Mouse (Mus musculus) thymus, postnatal 25 days (tissue): ENCODE results near the gene Ddx24.
A peak's percentile ranks its signal among the peaks of the same experiment; 100 is the strongest.

Experiments
- DNase-seq: peaks from one replicate; pipeline ENCODE4 v3.0.0; 2022

The Ddx24 gene

DNA sequence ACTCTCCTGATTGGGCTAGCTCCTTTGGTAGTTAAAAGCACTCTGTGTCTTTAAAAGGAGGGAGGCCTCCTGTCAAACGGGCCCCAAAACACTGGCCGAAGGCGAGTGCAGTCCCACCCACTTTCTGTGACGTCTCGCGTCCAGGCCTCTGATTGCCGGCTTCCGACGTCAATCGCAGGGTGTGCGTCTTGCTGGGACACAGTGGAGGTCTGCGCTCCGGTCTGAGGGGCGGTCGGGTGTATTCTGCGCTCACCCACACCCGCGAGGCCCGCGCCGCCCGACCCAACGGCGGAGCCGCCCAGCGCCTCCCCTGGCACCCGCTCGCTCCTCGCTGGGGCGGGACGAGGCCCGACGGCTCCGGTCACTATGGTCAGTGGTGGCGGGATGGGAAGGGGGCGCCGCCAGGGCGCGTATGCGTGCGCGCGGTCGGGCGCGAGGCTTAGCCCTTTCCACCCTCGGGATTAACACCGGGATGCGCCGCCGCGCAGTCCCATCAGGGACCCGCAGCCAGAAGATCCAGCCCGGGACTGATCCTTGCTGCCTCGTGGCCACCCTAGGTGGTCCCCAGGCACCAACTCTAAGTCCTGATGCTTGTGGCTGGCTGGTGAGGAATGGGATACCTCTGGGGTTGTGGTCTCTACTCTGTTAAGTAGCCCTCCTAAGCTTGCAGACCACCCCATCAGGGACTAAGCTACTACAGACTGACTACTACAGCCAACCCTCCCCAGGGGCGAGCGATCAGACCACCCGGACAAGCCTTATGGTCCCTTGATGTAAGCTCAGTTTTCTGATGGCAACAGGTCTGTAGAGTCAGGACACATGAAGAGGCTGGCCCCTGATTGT is 36.9 kb downstream of the Ddx24 start, which contains the start of gene Otub2:
TSS of gene Otub2 (plus strand) at position 178 of the 843 bp plus-strand sequence.
- peak; percentile 93 for DNase-seq

DNA sequence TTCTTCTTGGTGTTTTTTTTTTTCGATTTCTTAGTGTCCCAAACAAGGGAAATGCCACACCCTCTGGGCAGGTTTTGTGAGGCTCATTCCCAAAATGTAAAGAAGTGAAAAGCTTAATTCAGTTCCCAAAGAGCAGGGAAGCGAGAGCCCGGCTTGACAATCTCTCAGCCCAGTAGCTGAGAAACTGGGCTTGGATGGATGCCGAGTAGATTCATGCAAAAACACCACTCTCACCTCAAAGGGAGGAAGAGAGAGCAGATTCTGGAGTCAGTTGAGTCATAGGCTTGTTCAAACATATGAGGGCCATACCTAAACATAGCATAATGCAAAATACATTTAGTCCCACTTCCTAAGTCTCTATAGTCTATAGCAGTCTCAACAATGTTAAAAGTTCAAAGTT is 45.4 kb downstream of the Ddx24 start:
- no peak for DNase-seq

DNA sequence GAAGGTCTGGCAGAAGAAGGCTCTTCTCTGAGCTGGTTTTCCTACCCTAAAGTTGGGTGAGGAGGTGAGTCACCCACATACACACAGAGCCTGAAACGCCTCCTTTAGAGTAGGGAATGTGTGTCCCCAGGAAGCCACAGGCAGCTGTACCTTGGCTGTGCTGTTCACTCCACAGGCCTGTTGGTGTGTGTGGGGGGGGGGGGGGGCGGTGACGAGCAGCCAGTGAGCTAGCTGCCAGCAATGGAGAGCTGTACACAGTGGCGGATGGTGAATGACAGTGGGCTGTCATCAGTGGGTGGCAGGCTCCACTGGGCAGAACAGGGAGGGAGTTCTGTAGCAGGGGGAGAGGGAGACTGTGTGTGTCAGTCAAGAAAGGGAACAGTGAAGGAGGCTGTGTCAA is 48.9 kb downstream of the Ddx24 start:
- no peak for DNase-seq

DNA sequence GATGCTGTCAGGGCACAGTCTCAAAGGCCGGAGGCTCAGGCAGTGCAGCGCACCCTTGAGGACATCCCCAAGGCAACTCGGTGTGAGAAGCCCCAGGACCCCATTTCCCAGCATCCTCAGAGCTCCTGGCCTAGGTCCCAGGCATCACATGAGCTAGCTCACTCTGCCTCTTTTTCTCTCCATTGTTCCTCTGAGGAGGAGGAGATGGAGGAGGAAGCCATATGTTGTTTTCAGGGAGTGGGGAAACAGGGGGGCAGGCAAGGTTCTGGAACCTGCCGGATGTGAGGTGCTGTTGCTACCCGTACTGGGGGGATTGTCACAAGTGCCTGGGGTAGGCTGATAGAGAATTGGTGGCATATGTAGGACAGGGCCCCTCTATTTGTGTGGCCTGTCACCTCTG is 49.5 kb downstream of the Ddx24 start:
- DNase-seq = no peak

DNA sequence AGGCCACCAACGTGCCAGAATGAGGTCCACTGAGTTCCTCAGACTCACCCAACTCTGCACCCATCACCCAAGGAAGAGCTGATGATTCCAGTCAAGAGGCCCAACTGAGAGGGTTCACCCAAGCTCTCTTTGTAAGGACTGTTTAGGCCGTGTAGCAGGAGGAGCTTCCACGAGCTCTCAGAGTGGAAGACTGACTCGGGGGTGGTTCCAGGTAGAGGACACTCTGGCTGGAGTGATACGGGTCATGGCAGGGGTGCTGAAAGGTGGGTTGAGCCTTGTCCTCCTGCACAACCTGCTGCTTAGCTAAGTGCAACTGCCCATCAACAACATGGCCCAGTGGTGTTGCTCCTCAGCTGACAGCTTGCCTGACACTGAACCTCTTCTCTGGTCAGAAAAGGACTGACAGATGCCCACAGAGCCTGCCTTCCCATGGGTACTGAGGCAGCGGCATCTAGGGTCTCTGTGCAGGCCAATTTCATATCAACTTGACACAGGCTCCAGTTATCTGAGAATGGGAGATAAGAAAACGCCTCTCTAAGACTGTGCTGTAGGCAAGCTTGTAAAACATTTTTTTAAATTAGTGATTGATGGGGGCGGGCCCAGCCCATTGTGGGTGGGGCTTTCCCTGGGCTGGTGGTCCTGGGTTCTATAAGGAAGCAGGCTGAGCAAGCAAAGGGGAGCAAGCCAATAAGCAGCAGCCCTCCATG is 51.9 kb downstream of the Ddx24 start:
- no peak for DNase-seq

DNA sequence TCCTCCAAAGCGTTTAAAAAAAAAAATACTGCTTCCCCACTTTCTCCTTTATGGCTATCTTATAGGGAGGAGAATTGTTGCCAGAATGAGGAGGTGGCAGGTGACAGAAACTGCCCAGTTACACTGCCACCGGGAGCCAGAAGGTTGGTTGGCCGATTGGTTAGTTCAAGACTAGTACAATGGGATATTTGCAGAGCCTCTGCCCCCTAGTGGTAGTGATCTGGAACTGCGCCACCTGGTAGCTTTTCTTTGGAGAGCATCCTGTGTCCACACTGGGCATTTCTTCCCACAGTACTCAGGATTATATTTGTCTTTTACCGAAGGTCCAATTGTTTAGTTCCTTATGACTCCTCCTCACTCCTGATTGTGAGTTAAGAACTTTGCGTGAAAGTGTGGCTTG is 53.9 kb downstream of the Ddx24 start:
- DNase-seq = peak; percentile 61

DNA sequence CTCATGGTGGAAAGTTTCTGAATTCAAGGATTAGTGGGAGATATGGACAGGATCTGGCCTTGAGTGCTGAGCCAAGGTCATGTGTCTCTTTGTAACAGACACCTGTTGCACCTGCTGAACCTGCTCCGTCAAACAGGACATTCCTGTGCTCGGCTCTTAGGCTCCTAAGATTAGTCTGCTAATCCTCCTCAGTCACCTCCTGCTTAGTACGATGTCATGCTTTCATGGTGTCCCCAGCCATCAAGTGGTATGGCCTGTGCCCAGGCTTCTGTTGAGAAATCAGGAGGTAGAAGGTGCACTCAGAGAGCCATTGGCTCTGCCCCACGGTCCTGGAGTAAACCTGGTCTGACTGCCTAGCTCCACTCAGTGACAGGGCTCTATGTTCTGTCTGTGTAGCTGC is 54.8 kb downstream of the Ddx24 start:
- DNase-seq = no peak

DNA sequence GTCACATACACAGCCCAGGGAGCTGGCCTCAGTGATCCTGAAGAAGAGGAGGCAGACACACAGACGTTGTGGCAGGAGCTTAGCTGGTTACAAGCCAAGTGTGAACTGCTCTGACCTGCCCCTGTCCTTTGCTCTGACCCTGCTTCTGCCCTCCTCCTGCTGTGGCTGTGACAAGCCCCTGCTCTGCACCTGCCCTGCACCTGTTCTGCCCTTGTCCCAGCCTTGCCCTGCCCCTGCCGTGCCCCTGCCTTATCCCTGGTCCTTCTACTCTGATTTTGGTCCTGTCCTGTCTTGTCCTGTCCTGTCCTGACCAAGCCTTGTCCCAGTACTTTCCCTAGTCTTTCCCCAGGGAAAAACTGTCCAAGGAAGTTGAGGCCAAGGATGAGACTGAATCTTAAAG is 56.9 kb downstream of the Ddx24 start:
- DNase-seq = no peak

DNA sequence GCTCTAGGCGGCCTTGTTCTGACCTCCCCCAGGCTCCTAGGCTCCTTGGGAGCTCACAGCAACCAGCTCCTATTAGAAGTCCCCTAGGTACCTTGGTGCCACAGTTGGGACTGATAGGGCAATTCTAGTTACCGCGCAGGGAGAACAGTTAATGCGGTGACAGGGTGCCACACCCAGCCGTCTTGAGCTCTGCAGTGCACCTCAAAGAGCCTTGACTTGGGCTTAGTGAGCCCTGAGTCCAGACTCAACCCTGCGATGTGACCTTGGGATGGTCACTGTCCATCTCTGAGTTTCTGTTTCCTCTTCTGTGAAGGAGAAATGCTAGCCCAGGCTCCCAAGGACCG is 57.3 kb downstream of the Ddx24 start:
- DNase-seq = no peak

DNA sequence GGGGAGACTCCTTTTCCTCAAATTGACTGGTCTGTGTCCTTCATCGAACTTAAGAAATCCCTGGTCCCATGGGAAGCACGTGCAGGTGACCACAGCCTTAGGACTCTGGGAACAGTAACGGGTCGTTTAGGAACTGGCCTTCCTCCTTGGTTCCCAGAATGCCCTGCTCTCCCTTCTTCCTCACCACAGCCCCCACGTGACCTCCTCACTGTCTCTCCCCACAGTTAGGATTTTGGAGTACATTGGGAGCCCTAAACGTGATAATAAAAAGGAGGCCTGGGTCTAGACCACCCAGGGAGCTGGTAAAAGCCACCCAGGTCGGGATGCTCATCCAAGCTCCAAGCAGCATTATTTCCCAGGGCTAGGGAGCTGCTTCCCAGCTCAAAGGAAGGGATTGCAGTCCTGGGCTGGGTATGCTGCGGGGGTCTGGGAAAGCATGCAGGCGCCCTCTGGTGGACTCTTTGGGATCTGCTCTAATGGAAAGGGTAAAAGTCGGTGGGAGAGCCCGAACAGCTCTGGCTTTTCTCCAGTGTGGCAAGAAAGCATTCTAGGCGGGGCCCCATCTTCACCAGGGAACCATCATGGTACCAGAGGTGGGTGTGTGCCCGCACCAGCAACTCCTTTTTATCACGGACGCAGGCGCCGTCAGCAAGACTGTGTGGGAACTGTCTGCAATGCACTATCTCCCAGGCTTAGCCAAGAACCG is 57.9 kb downstream of the Ddx24 start:
- DNase-seq = peak; percentile 75

DNA sequence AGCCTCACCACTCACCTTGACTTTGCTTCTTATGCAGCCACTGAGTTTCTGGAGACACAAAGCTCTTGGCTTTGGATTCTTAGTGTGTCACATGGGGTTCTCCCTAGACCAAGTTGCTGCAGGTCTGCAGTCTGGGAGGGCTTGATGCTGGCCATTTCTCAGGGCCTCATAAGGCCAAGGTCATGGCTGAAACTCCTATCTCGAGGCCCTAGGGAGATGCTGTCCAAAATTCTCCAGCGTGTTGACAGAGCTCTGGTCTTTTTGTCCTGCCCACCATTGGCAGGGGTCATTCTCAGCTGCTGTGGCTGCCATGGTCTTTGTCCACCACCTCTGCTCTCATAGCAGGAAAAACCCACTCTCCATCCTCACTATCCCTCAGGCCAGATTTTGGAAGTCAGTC is 58.5 kb downstream of the Ddx24 start:
- no peak for DNase-seq

DNA sequence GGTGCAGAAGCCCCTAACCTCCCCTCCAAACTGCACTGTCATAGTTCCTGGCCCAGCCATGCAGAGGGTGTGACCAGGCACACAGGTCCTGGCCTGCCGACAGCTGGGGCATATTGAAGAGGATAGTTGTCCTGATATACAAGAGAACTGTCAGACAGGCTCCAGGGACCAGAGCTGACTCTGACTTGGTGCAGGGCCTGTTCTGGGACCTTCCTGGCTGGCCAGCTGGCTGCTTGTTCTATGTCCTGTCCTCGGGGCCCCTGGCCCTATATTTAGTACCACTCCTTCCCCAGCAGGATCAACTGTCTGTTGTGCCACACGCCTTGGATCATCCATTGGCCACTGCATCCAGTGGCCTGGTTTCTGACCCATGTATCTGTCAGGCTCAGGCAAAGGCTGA is 63.3 kb downstream of the Ddx24 start:
- DNase-seq = no peak

DNA sequence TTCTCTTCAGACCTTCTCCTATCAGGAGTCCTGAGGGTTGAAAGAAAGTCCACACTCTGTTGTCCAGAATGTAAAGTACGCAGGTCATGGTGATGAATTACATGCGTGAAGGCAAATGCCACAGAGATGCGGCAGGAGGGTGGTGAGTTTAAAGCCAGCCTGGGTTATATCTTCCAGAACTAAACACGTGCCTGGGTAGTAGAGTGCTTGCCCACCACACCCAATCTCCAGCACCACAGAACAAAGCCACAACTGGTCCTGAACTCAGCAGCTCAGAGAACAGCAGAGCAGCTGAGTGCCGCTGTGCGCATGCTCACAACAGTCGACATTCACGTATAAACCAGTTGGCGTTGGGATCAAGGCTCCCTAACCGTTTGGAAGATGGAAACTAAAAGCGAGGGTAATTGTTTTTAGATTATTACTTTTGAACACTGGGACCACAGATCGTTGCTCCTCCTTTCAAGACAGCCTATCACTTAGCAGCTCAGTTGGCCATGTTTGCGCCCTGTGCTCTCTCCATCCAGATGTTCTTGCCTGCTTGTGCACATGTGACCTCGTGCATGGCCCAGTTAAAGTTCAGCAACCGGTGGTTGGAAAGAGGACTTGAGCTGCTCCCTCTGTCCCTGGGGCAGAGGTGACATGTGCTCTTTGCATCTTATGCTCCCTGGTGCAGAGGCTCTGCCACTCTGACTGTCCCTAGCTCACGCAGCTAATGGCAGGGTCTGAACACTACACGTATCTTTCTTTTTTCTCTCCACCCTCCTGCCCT is 63.9 kb downstream of the Ddx24 start:
- DNase-seq = no peak

DNA sequence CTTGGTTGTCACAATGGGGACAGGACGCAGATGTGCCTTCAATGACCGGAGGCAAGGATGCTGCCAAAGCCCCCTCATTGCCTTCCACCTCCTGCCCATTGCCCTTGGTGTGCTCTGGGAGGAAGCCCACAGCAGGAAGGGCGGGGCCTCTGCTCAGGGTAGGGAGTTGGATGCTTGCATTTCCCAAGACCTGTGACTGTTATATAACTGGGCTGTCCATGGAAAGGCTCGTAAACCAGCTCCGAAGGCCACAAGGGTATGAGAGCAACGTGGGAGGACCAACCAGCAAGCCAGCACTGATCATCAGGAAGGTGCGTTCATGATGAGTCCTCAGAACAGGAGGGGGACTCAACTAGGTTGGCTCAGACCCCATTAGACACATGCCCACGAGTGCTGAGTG is 64.8 kb downstream of the Ddx24 start:
- no peak for DNase-seq

DNA sequence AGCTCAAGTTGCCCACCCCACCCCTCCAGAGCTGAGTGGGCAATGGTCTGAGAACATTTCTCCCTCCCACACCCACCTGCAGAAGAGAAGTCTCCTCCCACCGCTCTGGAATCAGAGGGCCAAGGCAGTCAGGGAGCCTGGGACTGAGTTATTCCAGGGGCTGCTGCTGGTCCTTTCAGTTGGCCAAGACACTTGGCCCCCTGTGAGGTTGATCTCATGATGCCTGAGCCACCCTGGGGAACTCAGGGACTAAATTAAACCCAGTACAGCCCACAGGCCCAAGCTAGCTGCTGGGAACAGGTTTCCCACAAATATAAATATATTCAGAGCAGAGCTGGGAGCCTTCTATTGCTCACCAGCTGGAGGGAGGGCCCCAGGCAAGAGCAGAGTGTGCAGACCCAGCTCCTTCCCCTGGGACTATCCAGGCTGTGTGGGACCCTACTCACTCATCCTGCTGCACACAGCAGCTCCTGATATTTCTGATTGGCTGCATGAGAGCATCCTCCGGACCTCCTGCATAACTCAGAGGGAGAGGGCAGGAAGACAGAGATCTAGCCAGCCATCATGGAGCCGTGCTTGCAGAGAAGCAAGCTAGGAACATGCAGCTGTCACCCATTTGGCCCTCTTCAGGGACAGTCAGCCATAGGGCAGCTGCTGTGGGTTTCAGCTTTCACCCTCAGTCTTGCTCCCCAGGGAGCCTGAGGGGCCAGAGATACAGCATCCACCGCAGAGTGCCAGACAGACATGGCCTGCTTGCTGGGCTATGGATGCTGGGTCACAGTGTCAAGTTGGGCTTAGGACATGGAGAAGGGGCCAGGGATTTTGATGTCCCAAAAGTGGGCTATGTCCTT is 66.5 kb downstream of the Ddx24 start:
- DNase-seq = no peak

DNA sequence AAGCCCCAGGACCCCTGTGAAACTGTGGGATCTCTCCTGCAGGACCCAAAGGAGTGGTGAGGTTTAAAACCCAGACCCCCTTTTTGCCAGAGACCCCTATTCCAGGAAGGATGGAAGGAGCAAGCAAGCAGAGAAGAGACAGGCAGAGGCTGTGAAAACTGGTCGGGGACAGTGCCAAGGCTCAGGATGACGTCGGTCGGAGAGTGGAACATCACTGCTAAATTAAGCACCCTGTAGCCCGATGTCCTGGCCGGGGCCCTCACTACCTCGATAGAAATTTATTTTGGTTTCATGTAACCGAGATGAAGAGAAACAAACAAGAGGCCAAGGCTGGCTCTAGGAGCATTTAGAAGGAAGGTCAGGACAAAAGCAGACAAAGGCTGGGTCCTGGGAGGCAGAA is 67.4 kb downstream of the Ddx24 start:
- DNase-seq = no peak
